Mouse (Mus musculus): Measurements from ENCODE around the gene Hist2h2aa1.
"Not testable (repeated sequence)": the region's sequence is repeated elsewhere in the genome, so short reads cannot be mapped to it uniquely, and the experiment has no call there.

The Hist2h2aa1 gene

DNA sequence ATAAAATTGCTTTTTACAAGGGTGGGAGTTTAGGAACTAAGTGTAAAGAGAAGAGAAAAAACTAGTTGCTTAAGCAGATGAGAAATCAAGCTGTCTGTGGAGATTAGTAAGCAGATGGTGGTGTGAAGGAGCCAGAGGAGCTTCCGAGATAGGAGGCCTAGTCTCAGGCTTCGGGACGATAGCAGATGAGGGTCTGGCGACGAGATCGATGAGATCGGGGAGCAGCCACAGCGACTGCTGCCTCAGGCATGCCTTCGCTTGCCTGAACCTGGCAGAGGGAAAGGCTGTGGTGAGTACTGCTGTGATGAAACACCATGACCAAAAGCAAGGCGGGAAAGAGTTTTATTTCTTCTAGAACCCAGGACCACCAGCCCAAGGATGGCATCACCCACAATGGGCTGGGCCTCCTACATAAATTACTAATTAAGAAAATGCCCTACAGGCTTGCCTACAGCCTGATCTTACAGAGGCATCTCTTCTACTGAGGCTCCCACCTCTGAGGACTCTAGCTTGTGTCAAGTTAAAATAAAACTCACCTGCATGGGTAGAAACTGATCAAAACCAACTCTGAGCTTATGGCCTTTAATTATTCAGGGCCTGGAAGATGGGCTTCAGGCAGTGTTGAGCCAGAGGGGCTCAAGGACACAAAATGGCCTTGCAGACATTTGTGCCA lies 9.5 kb downstream of the Hist2h2aa1 start:
- no peak for DNase-seq

GRCm38 (mm10) chr3:96255926-96256593 lies 10.8 kb downstream of the Hist2h2aa1 start:
- DNase-seq, result peak; percentile 56

GRCm38 (mm10) chr3:96257190-96257589 lies 11.9 kb downstream of the Hist2h2aa1 start:
- peak; percentile 44 for DNase-seq

- DNase-seq, result no peak
Measured at GRCm38 (mm10) chr3:96260220-96260619, 14.9 kb downstream of the Hist2h2aa1 start.

DNA sequence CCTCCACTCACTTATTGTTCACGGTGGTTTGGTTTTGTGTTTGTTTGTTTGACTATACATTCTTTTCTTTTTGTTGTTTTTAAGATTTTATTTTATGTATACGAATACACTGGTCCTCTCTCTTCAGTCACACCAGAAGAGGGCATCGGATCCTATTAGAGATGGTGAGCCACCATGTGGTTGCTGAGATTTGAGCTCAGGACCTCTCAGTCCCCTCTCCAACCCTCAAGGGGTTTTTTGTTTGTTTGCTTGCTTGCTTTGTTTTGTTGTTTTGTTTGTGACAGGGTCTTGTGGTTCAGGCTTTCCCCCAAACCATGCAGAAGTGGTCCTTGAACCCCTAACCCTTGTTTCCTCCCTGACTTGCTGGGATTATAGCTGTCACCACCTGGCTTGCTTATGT lies 16.3 kb downstream of the Hist2h2aa1 start:
- DNase-seq, result no peak

GRCm38 (mm10) chr3:96262216-96262875 lies 17.0 kb downstream of the Hist2h2aa1 start:
- peak; percentile 95 for DNase-seq

DNA sequence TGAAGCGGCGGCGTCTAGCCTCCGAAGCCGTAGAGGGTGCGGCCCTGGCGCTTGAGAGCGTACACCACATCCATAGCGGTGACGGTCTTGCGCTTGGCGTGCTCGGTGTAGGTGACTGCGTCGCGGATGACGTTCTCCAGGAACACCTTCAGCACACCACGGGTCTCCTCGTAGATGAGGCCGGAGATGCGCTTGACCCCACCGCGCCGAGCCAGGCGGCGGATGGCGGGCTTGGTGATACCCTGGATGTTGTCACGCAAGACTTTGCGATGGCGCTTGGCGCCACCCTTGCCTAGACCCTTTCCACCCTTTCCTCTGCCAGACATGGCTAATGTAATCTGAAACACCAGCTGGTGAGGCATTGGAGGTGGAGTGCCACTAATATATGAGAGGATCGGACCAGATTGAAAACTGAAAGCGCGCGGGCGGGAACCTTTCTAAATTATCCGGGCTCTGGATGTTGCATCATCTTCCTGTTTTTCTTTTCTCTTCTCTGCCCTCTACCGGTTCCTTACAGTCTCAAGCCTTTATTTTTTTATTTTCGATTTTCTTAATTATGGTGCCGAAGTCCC lies 17.8 kb downstream of the Hist2h2aa1 start, which contains the start of gene Hist2h4:
Gene Hist2h4, minus strand, starts transcription at position 333 of the 572 bp plus-strand sequence.
- DNase-seq, result peak; percentile 99

DNA sequence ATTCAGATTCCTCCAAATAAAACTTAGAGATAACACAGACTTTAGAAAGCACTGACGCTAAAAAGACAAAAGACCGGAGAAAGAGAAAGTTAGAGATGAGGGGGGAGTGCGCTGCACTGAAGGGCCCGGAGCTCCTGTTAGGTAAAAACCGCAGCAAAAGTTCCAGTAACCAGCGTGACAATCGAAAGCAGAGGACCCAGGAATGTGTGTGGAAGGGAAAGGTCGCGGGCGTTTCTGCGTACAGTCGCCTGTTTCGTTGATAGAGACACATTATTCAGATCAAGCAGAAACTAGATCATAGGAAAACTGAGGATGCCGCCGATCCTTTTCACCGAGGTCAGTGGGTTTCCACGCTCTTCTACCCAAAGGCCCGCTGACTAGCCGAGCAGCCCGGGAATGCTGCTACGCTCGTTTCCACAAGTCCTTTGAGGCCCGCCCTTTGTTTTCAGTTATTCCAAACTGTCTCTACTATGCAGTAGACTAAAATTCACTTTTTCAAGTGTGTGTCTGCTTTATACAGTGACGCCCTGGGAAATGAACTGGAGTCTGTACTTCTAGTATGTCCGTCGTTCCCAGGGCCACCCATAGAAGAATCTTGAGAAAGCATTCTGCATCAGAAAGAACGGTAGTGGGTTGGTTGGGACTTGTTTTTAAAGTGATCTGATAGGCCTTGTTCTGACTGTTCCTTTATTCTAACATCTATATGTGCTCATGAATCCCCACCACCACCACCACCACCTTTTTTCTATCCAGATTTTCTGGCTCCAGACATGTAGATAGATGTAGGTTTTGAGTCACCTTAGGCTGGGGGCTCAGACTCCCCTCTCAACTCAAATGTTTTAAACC lies 18.5 kb downstream of the Hist2h2aa1 start:
- peak; percentile 46 for DNase-seq

- DNase-seq, result no peak
Measured at GRCm38 (mm10) chr3:96264404-96264949, 19.2 kb downstream of the Hist2h2aa1 start.

DNA sequence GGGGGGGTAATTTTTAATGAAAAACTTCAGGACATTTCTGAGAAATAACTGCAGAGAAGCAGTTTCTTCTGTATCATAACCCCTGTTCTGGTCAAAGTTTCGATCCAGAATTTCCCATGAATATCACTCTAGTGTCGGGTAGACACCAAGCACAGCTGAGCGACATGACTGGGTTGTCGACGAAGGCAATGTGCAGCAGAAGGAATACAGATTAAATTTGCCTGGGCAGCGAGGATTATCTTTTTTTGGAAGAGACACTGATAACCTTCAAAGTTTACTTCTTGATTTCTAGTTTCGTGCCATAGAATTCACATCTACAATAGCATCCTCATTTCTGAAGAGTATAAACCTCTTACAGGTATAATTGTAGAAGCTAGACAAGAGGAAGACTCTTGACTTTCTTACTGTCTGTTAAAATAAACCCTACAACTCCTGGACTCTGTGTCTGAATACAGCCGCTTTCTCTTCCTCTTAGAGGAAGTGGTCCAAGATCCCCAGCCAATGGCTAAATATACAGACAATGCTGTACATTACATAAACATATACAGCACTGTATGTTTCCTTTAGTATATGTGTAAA lies 20.9 kb downstream of the Hist2h2aa1 start:
- no peak for DNase-seq

DNA sequence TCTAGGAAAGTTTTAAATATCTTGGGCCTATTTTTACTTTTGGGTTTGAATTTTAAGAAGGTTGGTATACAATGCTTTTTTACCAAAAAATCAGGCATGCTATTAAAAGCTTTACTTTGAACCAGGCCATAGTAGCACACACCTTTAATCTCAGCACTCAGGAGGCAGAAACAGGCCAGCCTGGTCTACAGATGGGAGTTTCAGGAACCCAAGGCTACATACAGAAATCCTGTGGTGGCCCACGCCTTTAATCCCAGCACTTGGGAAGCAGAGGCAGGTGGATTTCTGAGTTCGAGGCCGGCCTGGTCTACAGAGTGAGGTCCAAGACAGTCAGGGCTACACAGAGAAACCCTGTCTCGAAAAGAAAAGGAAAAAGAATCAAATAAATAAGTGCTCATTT lies 22.2 kb downstream of the Hist2h2aa1 start:
- no peak for DNase-seq

GRCm38 (mm10) chr3:96268051-96268775 lies 22.9 kb downstream of the Hist2h2aa1 start, which contains the start of gene Hist2h3b:
Hist2h3b (plus strand) TSS chr3:96268654.
- DNase-seq, result peak; percentile 86

DNA sequence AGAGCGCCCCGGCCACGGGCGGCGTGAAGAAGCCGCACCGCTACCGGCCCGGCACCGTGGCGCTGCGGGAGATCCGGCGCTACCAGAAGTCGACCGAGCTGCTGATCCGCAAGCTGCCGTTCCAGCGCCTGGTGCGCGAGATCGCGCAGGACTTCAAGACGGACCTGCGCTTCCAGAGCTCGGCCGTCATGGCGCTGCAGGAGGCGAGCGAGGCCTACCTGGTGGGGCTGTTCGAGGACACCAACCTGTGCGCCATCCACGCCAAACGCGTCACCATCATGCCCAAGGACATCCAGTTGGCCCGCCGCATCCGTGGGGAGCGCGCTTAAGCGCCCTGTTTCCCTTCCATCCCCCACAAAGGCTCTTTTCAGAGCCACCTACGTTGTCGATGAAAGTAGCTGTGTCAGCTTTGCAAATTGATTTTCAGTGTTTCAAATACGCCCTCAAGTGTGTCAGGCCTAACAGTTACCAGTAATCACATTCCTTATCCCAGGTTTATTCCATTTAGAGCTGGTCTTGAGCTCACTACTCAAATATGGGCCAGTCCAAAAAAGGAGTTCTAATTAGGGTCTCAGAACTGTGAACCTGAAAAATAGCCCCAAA lies 23.6 kb downstream of the Hist2h2aa1 start:
- not testable (repeated sequence) for DNase-seq

DNA sequence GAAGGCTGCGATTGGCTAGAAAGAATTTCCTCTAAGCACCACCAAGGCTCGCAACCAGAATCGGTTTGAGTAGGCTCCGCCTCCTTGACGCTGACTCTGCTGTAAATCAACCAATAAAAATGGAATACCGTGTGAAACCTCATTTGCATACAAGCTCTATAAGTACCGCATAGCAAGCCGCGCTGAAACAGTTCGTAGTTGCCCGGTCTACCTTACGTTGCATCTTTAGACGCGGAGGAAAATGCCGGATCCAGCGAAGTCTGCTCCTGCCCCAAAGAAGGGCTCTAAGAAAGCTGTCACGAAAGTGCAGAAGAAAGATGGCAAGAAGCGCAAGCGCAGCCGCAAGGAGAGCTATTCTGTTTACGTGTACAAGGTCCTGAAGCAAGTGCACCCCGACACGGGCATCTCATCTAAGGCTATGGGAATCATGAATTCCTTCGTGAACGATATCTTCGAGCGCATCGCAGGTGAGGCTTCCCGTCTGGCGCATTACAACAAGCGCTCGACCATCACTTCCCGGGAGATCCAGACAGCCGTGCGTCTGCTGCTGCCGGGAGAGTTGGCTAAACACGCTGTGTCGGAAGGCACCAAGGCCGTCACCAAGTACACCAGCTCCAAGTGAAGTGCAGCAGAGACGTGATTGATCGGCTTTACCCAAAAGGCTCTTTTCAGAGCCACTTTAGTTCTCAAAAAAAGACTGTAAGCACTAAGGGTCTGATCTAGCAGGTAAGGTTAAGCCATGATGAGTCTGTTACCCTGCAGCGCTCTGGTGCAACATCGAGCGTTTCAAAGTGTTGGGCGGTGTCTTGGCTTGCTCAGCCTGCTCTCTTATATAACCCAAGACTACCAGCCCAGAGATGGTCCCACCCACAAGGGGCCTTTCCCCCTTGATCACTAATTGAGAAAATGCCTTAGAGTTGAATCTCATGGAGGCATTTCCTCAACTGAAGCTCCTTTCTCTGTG lies 24.5 kb downstream of the Hist2h2aa1 start, which contains the start of gene Hist2h2bb:
Gene Hist2h2bb, plus strand, starts transcription at position 242 of the 964 bp plus-strand sequence.
- peak; percentile 98 for DNase-seq

DNA sequence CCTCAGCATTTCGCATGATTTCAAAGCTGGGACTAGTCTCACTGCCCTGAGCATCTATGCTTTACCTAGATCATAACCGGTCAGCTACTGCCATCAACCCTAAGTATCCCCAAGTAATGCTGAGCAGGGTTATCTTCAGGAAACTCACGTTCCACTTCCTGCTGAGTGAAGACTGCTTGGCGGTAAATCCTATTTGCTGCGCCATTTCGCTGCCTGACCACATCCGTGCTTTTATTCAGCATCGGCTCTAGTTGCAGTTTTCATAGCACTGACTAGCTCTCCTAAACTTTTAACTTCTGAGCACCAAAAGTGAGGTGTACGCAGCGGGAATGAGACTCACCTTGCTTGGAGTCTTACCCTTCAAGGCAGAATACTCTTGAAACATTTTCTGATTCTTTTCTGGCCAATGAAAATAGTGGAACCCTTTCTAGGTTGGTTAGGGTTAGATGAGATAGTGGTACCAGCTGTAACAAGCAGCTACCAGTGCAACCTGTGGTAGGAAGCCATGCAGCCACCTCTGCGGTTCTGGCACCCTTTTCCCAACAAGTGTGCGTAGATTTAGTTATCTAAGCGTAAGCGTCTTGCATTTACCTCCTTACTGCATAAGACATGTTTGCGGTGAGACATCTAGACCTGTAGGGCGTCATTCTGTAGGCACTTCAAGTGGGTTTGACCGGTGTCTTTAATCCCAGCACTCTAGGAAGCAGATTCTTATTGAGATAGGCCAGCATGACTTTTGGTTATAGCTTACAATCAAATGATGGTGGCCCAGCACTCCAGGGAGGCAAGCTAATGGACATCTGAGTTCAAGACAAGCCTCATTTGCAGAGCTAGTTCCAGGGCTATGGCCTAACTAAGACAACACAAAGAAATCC lies 28.5 kb downstream of the Hist2h2aa1 start:
- no peak for DNase-seq

DNA sequence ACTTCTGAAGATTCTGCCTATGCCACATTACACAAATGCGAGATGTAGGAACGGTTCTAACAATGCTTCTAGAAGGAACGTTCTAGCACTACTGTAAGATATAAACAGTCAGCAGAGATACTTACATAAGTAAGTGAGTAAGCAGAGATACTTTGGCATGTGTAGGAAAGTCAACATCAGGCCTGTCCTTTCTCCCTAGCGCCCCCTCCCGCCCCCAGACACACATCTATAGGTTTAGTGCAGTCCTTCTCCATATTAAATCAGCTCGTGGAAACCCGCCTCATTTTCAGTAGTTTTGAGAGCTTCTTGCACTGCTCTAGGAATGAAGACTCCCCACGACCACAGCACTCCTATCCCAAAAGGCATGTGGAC lies 32.1 kb downstream of the Hist2h2aa1 start:
- DNase-seq, result peak; percentile 50

- DNase-seq, result peak; percentile 91
Measured at GRCm38 (mm10) chr3:96277800-96278624, 32.7 kb downstream of the Hist2h2aa1 start.

All from lung, postnatal 36 days (tissue).